Mouse (Mus musculus) natural killer cell, adult 2 months (primary cell): ENCODE data around the gene Rbfox3.
A peak's percentile ranks its signal among the peaks of the same experiment; 100 is the strongest.

Source experiments
- DNase-seq, 2 experiments: peaks; one replicate each; pipeline ENCODE4 v3.0.0; 2022; ENCODE audit warnings: low spot score in 2 of 2

Rbfox3 gene

GRCm38 (mm10) chr11:118507904-118508303 is 403.5 kb downstream of the Rbfox3 start:
- DNase-seq: peak; percentile 60 to 64

DNA sequence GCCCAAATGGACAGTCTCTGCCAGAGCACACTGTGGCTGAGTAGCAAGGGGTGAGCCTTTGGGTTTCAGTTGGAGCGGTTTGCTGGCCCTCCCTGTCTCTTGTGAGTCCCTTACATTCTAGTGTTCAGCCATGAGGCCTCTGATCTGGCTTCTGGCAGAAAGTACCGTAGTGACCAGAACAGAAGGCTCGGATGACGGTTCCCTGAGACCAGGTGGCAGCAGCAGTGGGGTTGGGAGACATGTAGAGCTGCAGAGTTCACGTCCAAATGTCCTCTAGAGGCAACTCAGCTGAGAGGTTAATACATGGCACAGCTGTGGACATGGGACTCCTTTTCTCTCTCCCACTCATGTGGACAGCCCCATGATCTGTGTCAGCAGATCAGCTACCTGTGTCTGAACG is 404.3 kb downstream of the Rbfox3 start:
- DNase-seq: no peak

- DNase-seq: no peak
These were observed 407.3 kb downstream of the Rbfox3 start for GRCm38 (mm10) chr11:118504180-118504454.

DNA sequence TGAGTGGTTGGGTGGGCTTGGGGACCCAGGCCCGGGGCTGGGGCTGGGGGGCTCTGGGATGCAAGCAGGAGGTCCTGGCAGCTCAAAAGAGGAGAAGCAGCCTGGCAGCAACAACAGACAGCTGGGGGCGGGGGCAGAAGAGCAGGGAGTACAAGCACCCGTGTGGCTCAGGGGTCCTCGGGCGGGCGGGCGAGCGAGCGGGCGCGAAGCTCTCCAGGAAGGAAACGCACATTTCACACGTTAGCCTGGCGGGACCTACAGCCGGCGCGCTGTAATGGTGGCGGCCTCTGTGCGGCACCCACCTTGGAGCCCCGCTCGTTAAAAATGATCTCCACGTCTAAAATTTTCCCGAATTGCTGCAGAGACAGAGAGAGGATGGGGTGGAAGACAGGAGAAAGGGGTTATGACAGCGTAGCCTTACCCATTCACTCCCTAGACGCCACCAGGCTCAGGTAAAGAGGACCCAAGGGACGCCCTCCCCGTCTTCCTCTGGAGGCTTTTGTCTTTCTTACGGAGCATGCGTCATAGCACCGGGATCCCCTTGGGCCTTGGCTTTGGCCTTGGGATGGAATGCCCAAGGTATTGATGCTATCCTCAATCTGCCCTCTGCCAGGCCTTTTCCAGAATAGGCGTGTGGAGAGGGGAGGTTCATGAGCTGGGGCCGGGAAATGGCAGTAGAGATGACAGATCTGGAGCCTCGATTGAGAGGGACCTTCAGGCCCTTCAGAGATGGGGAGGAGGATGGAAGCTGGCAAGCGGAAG is 407.8 kb downstream of the Rbfox3 start:
- DNase-seq: no peak

DNA sequence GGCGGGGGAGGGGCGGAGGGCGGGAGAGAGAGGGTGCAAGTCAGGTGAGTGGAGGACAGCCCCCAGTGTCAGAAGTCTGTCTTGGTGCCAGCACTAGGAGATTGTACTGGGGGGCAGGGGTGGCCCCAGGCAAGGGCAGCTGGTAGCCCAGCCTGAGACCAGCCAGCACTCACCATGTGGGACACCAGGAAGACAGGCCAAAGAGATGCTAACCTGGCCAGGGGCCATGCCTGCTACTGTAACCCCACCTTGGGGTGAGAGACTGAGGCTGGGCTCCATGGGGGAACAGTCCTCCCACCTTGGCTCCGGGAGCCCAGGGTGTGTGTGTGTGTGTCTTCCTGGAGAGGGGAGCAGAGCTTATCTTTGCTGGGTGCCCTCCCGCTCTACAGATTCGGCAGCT is 408.4 kb downstream of the Rbfox3 start:
- no peak for DNase-seq

DNA sequence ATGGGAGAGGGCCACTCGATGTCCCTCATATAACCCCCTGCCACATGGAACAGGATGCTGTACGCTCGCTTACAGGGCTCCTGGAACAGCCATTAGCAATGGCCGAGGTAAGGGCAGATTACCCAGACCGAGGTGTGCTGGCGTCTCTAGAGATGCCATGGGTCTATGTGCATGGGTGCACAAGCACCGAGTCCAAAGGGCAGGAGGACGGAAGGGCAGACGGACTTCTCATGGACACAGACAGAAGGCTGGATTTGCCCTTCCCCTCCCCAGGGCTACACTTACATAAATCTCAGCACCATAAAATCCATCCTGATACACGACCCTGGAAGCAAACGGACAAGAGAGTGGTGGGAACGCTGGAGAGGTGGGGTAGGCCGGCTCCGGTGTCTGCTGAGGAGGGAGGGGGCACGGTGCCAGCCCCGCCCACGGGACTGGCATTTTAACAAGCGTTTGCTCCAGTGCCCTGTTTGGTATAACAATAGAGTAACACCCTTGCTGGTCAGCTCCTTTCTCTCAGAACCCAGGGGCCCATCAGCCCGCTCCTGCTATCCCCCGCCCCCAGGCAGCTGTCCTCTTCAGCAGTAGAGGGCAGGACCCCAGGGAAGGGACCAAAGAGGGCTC is 415.2 kb downstream of the Rbfox3 start:
- DNase-seq: no peak

DNA sequence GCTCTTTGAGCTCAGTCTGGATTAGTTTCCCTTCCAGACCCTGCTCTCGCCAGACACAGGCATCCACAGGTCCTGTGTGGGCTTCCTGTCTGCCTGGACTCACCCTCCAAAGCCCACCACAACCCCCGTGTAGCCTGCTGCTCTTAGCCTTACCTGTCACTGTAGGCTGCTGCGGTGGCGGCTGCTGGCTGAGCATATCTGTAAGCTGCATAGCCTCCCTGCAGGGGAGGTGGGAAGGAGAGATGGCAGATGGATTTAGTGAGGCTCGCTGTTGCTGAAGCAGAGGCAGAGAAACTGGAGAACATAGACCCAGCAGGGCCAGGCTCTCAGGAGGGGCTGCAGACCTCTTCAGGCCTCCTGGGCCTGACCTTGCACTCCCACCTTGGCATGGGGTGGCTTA is 416.3 kb downstream of the Rbfox3 start:
- DNase-seq: no peak

DNA sequence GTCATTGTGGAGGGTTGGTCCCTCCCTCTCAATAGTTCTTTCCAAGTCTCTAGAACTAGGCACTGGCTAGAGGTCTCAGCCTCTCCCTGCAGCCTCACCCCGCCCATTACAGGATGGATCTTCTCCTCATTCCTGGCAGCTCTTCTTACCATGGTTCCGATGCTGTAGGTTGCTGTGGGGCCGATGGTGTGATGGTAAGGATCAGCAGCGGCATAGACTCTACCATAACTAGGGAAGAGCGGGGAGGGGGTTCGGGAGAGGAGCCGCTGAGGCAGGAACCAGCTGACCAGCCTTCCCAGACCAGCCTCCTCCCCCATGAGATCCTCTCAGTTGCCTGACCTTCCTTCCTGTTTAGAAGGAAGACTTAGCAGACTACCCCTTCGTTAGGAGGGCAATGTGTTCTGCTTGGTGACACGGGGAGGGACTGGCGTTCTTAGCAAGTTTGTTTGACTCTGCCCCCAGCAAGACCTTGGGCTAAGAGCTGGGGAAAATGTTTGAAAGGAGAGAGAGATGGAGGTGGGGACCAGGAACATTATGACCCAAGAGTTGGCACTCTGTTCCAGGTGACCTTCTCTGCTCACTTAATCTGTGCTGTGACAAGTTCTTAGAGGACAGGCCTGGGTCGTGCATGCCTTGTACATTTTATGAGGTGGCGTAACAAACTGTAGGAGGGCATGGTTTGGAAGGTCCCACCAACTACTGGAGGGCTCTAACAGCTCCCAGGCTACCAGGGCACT is 417.2 kb downstream of the Rbfox3 start:
- DNase-seq: no peak

DNA sequence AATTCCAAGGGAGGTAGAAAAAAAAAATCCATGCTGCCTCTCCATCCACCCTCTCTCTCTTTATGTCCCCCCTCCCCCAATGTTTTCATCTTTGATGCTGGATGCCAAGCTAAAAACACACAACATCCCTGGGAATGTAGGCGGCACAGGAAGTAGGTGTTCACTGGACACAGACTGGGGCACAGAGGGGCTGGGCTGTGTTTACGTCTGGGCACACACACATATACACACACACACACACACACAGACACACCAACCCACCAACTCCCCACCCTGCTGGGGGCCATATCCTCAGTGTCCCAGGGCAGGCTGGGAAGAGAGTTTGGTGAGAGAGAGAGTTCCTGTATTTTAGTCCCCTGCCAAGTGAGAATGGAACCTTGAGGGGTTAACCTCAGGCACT is 417.9 kb downstream of the Rbfox3 start:
- DNase-seq: no peak

DNA sequence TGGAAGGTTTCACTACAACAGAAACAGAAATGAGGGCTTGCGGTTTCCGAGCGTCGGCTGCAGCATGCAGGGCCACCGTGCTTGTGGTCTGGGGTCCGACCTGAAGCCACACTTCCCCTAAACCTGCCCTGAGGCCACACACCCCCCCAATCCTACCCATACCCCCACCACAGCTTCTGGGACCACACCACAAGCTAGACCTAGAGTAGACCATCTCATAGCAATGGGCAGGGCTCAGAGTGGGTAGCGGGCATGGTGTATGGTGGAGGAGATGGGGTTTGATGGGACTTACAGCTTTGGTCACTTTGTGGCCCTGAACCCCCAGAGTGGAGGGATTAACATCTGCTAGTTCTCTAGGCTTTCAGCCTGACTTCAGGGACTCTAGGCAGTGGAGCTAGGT is 420.2 kb downstream of the Rbfox3 start:
- DNase-seq: no peak

- DNase-seq: peak; percentile 58 to 70
These were observed 420.7 kb downstream of the Rbfox3 start for GRCm38 (mm10) chr11:118490566-118491218.

GRCm38 (mm10) chr11:118488907-118489270 is 422.5 kb downstream of the Rbfox3 start:
- no peak for DNase-seq

GRCm38 (mm10) chr11:118488191-118488906 is 423.0 kb downstream of the Rbfox3 start:
- DNase-seq: no peak

DNA sequence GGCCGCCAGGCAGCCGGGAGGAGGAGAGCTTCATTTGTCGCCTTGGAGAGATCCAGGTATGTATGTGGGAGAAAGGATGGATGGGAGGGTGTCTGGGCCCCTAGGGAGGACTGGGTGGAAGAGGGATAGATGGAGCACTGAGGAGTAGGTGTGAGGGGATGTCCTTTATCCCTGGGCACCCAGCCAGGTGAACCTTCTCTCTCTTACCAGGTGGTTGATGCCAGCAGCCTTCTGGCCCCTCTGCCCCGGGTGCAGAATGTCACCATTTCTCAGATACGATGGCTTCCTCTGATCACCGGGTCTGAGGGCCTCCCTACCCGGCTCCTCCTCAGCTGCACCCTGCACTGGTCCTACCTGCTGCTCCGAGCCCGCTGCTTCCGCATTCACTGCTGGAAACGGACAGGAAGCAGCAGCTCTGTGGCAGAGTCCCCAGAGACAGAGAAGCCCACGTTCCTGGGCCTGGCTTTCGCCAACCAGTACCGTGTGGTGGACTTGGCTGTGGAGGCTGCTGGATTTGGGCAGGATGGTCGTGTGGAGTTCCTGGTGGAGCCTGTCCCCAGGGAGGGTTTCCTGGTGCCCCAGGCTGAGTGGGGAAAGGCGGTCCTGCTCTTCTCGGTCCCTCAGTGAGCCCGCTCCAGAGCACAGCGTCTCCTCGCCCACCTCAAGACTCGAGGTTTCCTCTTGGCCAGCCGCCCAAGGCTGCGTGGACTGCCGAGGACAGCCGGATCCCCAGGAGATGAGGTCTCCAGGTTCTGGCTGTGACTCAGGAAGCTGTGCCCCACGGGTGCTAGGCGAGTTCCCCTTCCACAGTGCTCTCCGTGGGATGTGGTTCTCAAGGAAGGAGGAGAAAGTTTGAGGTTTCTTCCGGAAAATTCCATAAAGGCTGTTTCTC is 424.3 kb downstream of the Rbfox3 start:
- no peak for DNase-seq

GRCm38 (mm10) chr11:118486281-118486680 is 425.1 kb downstream of the Rbfox3 start:
- DNase-seq: no peak

- no peak for DNase-seq
These were observed 425.6 kb downstream of the Rbfox3 start for GRCm38 (mm10) chr11:118485780-118486179.

DNA sequence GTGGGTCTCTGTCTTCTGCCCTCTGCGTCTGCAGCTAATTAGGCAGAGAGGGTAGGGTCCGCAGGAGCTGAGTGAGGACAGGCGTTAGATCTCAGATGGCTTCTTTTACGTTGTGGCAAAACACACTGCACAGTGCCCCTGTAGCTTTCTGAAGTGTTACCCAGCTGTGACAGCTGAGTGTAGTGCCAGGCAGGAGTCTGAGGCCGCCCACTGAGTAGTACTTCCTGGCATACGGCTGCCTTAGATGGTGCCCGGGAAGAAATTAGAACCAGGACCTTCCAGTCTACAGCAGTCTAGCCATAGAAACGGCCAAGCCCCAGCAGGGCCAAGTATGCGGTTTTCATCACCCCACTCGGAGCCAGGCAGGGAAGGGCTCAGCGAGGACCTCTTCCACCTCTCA is 426.1 kb downstream of the Rbfox3 start:
- DNase-seq: no peak

DNA sequence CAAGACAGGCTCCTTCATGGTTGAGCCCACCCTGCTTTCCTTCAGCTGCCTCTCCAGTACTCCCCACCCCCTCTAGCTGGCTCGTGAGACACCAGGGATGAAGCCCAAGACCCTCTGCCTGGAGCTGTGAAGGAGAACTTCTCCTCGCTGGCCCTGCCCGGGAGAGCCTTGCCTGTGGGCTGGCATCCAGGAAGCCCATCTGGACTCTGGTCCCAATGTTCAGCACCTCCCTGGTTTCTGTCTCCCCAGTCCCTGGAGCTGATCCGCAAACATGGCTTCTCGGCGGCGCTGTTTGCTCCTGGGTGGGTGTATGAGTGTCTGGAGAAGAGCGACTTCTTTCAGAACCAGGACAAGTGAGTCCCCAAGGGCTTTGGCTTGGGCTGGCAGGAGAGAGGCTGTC is 427.2 kb downstream of the Rbfox3 start:
- DNase-seq: no peak

DNA sequence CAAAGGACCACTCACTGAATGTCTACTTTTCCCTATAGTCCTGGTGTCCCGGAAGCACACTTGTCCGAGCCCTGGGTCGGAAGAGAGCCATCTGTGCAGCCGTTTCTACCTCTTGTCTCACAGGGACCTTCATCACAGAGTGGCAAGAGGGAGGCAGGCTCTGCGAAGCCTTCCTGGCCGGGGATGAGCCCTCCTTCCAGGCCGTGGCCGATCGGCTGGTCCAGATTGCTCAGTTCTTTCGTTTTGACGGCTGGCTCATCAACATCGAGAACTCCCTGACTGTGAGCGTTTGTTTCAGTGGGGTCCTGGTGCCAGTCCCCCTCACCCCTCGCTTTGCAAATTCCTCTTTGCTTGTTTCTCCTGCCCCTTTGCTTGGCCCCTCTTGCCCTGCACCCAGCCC is 429.6 kb downstream of the Rbfox3 start:
- no peak for DNase-seq

- DNase-seq: no peak
These were observed 430.2 kb downstream of the Rbfox3 start for GRCm38 (mm10) chr11:118481231-118481630.

- no peak for DNase-seq
These were observed 431.6 kb downstream of the Rbfox3 start for GRCm38 (mm10) chr11:118479776-118480175.
